Mouse (Mus musculus) stomach, postnatal 0 days (tissue): Measurements from ENCODE around the gene Cipc.

ENCODE experiments used
- CTCF ChIP-seq: IDR thresholded peaks from 2 replicates; pipeline ENCODE4 v1.5.1; 2016; ENCODE audit warnings: antibody characterized with exemption, low read depth, mild to moderate bottlenecking, moderate library complexity
- EP300 ChIP-seq: optimal IDR thresholded peaks from 2 replicates; pipeline ENCODE3; 2016; ENCODE audit warnings: antibody characterized with exemption

- TF ChIP-seq CTCF: no peak
- TF ChIP-seq EP300: no peak
Observed at GRCm38 (mm10) chr12:86914756-86915155, 32.1 kb upstream of the Cipc start.
